Mouse (Mus musculus): ENCODE results near the gene Sec22b.

DNA sequence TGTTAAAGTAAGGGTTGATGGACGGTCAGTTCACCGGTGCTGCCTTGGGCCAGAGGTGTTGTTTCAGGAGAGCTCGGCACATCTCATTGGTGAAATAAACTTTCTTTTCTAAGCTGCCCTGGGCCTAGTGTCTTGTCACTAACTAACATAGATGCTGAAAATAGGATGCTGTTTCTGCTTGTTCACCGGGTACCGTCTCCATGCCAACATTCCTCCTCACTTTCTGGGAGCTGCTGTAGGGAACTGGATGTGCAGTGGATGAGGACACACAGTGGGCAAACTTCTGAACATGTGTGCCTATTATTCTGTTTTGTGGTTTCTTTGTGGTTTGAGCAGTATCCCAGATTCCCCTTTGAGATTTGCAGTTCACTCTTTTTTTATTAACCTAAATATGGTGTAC is 19.4 kb upstream of the Sec22b start:
- TF ChIP-seq GATA1 (IDR thresholded peaks at IDR 0.05; ENCODE audit: low read length): no peak
- no peak for TF ChIP-seq TAL1 (IDR thresholded peaks at IDR 0.05; ENCODE audit: low read length)
